Mouse (Mus musculus) heart, postnatal 10 days (tissue): ENCODE results near the gene Pdgfc. TPM values are rescaled to one million over a fixed set of nuclear protein-coding genes. Genes with fewer than 3 reads are reported as not detected.
"Not testable (repeated sequence)": the region's sequence is repeated elsewhere in the genome, so short reads cannot be mapped to it uniquely, and the experiment has no call there.

Source experiments
- DNase-seq, 2 experiments: peaks; one replicate each; pipeline ENCODE4 v3.0.0; 2021
- intact Hi-C: fragments of 180-260 bp; cut with DNase I; formaldehyde crosslinking; loops from one replicate; pipeline ENCODE4 v1.15.1; 2025
- total RNA-seq, 2 experiments: library from RNA; stranded (reverse); gene quantifications; 2 replicates each; pipeline ENCODE4 v1.2.3; 2021

Pdgfc gene
- total RNA-seq, 2 experiments from 2014 or later = 2.5 TPM

DNA sequence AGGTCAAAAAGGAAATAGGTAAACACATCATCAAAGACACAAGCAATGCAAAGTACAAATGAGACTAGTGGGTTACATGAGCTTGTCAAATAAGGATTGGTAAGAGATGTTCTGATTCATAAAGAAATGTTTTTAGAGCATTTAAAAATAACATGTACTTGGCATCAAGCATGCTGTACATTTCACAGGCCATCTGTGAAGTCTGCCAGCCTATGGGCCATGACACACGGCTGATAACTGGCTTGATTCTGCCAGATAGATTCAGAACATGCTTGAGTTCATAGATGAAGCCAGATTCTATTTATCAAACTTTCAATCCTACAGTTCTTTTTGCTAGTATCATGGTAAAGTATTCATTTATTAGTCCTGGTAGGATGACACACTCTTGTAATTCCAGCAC is 101.8 kb downstream of the Pdgfc start:
- DNase-seq, intact Hi-C loops: not testable (repeated sequence)

DNA sequence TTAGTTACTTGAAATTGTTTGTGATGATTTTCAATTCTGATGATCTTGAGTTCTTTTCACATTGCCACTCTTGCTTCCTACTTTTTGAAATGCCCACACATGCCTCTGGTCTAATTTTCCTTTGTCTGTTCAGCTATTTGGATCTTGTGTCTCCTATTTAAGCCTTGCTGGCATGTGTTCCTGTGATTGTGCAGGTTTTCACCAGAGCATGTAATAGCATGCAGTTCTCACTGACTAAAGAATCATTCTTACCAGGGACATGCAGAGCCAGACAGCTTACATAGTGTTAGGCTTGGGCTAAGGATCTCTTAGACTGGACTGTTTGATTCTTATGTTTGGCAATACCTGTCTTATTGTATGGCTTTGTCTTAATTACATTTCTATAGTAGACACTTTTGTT is 107.5 kb downstream of the Pdgfc start:
- intact Hi-C loops = no loop called here
- no peak for DNase-seq

DNA sequence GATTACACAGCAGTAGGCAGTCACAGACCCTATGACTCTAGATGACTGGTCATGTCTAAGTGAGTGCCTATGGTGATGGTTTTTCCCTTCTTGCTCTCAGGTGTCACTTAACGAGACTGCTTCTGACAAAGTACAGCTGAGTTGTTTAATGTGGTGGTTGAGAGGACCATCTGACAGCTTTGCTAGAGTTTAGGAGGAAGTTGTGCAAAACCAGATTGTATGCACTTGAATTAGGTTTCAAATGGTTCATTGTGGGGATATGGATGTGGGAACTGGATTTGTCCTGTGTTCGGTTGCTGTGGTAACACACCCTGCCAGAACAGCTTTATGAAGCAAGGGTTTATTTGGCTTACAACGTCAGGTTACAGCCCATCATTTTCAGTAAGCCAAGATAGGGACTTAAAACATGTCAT is 112.9 kb downstream of the Pdgfc start:
- intact Hi-C loops = no loop called here
- DNase-seq = no peak

DNA sequence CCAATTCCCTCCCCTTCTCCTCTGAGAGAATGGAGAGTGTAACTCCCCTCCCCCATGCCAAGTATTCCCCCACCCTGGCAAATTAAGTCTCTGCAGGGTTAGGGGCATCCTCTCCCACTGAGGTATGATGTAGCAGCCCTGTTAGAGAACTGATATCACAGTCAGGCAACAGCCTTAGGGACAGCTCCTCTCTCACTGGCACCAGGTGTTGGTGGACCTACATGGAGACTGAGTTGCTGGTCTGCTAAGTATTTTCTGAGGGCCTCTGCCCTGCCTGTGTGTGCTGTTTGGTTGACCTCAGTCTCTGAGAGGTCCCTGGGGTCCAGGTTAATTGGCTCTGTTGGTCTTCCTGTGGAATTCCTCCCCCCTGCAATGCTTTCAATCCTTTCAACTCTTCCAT is 114.0 kb downstream of the Pdgfc start:
- intact Hi-C loops = no loop called here
- DNase-seq = no peak

DNA sequence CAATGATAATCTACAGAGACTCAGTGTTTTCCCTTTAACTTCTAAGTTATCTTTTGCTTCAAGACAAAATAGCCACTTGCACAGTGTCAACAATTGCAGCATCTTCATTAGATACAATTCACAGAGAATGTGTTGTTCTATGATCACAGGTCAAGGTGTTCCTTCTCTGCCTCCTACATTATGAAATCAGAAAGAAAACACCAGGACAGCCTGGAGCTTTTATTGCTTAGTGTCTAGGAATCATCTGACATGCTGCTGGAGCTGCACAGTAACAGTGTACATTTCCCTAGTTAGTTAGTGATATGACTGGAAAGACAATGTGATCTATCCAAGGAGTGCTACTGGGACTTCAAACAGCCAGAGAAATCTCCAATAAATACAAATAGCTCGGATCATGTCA is 118.2 kb downstream of the Pdgfc start:
- intact Hi-C loops = no loop called here
- DNase-seq = no peak

DNA sequence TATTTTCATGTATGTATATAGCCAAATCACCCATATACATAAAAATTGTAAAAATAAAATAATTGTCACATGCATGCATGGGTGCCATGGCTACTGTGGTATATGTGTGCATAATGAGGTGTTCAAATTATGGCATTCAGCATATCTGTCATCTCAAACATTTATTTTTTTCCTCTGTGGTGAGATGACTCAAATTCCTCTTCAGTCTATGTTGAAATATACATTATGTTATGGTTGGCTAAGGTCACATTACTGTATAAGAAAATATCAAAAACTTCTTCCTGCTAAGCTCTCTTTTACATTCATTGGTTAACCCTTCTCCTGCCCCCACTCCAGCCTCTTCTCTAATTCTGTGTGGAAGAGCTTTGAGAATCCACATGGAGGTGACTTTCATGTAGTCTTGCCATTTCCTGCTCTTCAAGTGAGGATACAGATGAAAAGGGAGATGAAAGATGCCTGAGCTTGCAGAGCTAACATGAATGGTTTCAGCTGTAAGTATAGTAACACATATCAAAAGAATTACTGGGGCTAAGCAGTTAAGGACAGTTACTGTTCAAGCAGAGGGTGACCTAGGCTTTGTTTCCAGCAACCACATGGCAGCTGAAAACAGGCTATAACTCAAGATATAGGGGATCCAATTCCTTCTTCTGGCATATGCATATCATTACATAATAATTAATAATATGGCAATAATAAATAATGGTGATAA is 124.4 kb downstream of the Pdgfc start:
- no peak for DNase-seq
- intact Hi-C loops = no loop called here

DNA sequence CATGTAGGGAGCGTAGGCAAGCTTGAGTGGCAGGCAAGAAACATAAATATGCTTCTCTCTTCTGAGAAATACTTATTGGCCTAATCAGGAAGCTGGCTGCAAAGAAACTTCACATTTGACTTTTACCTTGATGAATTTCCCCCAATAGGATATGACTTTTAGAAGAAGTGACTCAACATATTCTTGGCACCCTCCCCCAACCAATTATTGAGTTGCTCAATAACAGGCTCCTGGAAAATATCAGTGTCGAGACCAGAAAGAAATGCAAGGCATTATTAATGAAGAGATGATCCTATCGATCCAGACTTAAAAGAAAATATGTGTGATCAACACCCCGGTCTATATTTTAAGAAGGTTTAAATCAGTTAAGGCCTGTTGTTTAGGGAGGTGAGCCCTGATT is 125.9 kb downstream of the Pdgfc start:
- no peak for DNase-seq

DNA sequence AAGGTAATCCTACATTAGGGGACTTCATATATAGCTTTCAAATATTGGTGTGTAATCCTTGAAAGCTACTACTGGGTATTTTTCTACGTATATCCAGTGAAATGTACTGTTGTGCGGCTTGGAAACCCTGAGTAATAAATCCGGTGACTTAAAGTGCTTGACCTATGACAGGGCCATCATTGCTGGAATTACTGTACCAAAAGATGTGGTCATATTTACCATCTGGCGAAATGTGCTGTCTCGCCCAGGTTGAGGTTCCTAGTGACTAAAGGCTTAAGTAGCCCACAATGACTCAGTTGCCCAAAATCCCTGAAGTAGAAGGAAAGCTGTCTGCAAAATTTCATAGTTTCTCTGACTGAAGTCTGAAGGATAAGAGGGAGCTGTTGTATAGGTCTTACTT is 127.9 kb downstream of the Pdgfc start:
- intact Hi-C loops = no loop called here
- DNase-seq = no peak

More for the DNA sequence above, 125.9 kb downstream of the Pdgfc start:
- intact Hi-C loops = no loop called here

DNA sequence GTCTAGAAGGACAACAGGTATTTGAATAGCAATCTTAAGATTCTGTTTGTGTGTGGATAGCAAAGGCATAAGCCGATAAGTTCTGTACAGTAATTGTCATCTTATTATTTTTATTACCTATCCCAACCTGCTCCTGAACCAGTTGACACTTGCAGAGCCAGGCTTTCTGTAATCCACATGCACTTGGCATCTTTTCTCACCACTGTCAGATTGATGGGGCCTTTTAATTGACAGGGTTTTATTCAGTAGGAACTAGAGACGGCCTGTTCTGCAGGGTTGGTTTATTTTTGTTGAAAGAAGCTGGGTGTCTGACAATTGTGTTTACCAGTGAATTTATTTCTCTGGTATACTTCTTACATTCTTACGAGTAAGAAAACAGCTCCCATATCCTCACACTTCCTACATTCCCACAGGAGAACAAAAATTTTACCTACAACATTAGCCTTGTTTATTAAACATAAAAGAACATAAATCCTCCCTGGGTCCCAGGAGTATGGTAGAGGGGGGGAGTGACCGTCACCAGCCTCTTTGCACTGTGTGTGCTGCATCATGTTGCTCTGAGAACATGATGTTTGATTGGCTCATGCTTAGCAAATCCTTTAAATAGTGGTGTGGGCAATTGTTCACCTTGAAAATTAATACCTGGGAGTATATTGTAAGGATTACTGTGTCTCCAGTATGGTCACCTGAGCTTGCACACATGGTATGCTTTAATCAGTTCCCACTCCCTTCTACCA is 134.0 kb downstream of the Pdgfc start:
- intact Hi-C loops = no loop called here
- DNase-seq = no peak

DNA sequence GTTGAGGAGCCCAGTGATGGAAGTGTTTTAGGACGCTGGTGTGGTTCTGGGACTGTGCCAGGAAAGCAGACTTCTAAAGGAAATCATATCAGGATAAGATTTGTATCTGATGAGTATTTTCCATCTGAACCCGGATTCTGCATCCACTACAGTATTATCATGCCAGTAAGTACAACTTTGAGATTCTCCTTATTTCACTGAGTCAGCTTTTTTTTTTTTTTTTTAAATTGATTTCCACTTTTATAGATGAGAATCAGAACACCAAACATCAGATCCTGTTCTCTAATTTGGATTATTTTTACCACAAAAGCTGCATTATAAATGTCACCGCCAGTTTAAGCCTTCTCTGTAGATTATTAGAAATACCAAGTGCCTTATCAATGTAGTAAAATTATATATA is 138.6 kb downstream of the Pdgfc start:
- DNase-seq = no peak
- intact Hi-C loops = no loop called here

DNA sequence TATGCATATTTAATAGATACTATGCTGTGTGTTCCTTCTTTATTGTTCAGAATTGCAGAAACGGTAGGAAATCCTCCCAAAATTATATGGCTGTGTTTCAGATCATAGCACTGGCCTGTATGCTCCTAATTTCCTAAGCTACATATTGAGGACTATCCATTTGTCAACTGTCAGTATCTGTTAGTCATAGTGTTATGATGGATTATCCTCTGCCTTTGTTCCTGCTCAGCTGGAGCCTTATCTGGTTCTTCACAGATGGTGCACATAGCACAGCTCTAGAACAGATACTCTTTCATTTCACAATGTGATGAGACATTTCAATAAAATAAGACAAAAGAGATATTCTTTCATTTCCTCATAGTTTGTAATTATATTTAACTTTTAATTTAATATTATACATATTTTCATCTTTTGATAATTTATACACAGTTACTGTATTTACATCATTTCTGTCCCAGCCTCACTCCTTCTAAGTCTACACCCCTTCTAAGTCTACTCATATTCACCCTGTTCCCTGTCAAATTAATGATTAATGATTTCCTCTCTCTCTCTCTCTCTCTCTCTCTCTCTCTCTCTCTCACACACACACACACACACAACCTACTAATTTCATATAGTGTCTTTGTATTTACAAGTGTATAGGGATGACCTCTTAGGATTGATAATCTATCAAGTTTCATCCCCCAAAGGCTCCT is 145.2 kb downstream of the Pdgfc start:
- intact Hi-C loops = no loop called here
- DNase-seq = no peak

DNA sequence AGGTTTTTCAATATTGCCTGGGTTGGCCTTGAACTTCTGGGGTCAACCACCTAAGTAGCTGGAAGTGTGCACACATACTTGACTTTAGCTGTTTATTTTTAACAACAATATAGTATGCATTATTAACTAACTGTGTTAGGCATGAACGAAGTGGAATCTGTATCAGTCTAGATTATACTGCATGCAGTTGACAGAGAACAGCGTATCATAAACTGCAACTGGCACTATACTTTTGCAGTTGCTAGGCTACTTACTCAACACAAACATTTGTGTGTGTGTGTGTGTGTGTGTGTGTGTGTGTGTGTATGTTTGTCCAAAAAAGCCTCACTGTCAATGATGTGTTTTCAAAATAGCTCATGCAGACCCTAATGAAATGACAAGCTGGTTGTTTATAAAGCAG is 160.7 kb downstream of the Pdgfc start:
- intact Hi-C loops = no loop called here
- no peak for DNase-seq

DNA sequence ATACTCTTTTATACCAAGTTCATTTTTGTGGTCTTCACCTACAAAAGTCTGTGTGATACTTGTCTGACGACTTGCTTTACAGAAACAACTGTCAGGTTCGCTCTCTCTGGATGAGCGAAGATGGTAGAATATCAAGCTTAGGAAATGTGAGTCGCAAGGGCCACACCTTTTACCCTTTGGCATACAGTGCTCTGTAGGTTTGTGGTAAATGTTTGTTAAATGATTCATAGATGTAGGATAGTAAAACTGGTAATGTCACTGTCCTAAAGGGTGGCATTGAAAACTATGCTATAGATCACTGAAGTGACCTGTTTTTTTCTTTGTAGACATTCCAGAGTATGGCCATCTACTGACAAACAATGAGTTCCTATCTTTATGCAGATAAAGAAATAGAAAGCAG is 161.4 kb downstream of the Pdgfc start:
- intact Hi-C loops = no loop called here

DNA sequence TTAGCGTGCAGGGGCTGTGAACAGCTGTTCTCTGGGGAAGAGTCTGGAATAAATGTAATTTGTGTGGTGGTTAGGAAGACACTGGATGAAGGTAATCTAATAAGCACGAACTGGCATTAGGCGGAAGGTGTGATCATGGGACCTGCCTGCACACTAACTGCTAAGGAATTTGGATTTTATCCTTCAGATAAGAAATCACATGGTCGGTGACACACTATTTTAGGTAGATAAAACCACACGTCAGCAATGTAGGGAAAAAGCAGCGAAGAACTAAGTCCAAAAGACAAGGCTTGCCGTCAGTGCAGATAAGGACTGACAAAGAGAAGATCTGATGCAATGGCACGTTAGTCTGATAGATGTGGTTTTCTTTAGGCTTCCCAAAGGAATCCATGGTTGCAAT is 164.4 kb downstream of the Pdgfc start:
- no peak for DNase-seq
- intact Hi-C loops = no loop called here

More for the DNA sequence above, 161.4 kb downstream of the Pdgfc start:
- no peak for DNase-seq

DNA sequence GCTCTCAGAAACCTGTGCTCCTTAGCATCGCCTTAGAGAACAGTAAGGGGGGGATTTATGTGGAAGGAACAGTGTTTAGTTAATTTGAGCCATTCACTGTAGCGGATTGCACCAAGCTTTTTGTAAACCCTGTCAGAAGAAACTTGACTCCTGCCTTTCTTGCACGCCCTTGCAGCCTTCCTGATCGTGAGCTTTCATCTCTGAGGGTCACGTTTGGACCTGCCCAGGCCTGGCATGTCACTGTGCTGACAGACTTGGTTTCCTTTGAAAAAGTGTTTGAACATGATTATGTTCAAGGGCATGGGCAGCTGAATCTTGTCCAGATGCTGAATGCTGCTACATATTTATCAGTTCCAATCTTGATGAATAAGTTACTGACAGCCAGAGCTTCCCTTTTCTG is 169.0 kb downstream of the Pdgfc start:
- intact Hi-C loops = no loop called here

DNA sequence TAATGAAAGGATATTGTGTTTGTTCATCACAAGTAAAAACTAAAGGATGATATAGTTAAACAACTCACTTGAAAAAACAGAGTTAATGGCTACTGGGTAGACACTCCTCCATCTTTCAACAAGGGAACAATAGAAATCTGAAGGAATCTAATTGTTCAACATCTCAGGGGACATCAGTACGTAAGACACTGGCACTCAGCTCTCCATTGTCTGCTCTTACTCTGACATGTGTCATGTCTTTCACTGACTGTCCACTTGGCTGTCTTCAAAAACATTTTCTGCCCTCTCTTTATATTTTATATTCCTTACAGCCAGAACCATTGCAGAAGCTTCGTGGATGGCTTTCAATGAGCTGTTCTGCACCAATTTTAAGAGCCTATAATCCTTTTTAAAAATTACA is 172.0 kb downstream of the Pdgfc start:
- no peak for DNase-seq
- intact Hi-C loops = no loop called here

More for the DNA sequence above, 169.0 kb downstream of the Pdgfc start:
- no peak for DNase-seq

DNA sequence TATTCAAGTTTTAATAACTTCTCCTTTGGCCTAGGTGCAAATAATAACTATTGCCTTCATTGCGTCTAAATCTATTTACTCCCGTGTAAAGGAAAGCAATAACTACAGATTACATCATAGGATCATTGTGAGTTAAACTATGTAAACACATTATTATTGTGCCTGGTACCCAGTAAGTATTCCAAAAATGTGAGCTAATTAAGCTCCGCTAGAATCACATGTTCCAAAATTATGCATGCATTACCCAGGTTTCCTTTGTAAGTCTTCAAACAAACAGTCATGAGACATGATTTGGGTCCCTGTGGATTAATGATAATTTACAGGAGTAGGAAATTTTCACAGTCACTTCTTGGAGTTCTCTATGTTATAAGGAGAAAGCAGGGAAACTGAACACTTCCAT is 174.9 kb downstream of the Pdgfc start:
- intact Hi-C loops = no loop called here
- DNase-seq = no peak

DNA sequence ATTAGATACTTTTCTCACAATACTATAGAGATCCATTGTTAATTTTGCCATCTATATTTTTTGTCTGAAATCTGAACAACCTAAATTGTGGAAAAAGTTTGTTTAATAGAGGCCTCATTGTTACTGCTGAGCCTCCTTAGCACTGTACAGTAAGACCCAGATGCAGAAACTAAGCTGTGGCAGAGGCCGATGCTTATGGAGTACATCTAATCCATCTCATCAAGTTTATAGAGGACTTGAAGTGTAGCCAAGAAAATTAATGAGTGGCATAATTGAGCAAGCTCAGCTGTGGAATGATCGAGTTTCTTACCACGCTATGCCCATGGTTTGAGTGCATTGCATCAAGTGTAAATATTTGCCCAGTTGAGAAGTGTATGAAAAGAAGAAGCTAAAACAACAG is 175.4 kb downstream of the Pdgfc start:
- DNase-seq = no peak
- intact Hi-C loops = no loop called here

DNA sequence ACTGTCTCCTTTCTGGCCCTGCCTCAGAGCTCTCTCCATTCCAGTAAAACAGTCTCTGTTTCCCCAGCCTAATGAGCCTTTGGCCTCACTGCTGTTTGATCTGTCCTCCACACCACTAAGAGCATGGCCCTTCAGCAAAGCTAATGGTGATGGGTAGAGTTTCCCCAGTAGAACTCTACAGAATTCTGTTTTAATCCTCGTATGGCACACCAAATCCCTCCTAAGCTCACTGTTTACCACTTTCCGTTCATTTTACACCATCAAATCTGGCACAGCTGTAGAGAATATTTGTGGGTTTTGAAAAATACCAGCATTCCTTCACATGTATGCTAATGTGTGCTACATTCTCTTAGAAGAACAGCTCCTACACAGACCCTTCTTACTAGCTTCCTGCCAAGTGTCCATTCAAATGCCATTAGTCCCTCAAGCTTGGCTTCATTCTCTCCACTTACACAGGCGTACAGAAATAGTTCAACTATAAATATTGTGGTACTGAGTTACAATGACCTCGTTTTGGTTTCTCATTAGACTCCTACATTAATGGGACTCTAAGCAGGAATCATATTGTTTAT is 179.4 kb downstream of the Pdgfc start:
- intact Hi-C loops = no loop called here
- DNase-seq = no peak

DNA sequence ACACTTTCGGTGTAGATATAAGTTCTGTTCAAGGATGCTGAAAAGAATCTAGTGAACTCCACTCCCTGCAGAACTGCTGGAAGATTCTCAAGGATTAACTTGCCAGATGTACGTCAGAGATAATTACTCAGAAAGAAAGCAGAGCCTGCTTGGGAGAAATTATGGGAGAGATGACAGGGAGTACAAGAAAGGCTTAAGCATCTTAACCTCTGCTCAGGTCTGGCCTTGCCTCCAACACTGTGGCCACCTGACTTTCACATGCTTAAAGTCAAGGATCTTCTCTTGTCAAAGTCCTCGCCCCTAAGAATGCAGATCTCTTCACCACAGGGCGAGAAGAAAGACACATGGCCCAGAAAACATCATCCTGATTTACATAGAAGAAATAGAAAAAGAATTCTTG is 185.5 kb downstream of the Pdgfc start:
- intact Hi-C loops = no loop called here
- no peak for DNase-seq

DNA sequence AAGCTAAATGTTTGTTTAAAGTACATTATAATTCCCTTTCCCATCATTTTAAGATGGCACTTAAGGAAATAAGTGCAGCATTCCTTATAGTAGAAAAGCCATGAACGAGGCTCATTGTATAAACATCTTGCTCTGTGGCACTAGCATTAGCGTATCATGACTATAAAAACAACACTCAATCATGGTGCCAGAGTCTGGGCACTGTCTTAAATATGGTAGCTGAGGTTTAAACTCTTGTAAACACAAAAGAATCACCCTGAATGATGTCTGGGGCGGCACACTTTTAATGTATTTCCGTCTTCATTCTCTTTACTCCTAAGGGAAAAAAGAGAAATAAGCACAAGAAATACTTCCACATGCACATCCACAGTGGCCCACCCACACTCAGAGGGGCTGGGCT is 192.1 kb downstream of the Pdgfc start:
- intact Hi-C loops = no loop called here
- no peak for DNase-seq
